30 mouse cellular contexts compared by ENCODE assay signal in the genomic region with DNA sequence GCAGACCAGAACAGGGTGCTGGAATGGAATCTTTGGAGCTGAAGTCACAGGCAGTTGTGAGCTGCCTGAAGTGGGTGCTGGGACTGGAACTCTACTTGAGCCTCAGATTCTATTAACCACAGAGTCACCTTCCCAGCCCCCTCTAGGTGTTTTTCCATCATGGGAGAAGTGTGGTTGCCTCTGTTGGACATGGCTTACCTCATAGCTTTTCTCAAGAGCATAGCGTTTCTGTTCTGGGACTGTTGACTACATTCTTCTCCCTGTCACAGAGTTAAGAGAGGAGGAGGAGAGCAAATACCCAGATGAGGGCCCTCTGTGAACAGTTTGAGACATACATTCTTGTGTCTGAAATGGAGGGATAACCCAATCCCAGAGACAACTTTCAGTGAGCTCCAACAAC.
"Had no signal": no experiment of that assay in that cellular context is flagged by ENCODE, and none has a peak within 500 bp of the region (broad histone marks: within the 10 kb centered on the region; RNA-seq: fewer than 3 reads in every experiment).

No protein-coding gene starts in this region.

- H3K9ac ChIP-seq: heart, embryonic 12.5 days; heart, embryonic 13.5 days; heart, embryonic 15.5 days; hindbrain, embryonic 12.5 days; hindbrain, embryonic 13.5 days; hindbrain, embryonic 14.5 days; hindbrain, embryonic 15.5 days; intestine, embryonic 15.5 days; kidney, embryonic 15.5 days had no signal

- ATAC-seq: hindbrain, embryonic 16.5 days; hindbrain, postnatal 0 days; inflammation-experienced regulatory T-cells, adult 6 months; intestine, embryonic 15.5 days; intestine, embryonic 16.5 days; intestine, postnatal 0 days had no signal

- H3K4me2 ChIP-seq: heart, embryonic 11.5 days; heart, embryonic 12.5 days; heart, embryonic 13.5 days; heart, embryonic 15.5 days; hindbrain, embryonic 12.5 days; hindbrain, embryonic 13.5 days; hindbrain, embryonic 14.5 days; hindbrain, embryonic 15.5 days; intestine, embryonic 15.5 days; kidney, embryonic 15.5 days had no signal

- DNase-seq: heart, adult 18-20 months; heart, adult 2 months; heart, postnatal 10 days; heart, postnatal 14 days; heart, postnatal 36 days; heart, postnatal 4 days; kidney, adult 18-20 months; kidney, postnatal 10 days; kidney, postnatal 25 days; kidney, postnatal 4 days; layer of hippocampus, adult 9-11 months had no signal

- H3K27ac ChIP-seq: heart, adult 2 months; heart, embryonic 10.5 days; heart, embryonic 13.5 days; heart, embryonic 15.5 days; hindbrain, embryonic 10.5 days; hindbrain, embryonic 12.5 days; hindbrain, embryonic 13.5 days; hindbrain, embryonic 14.5 days; hindbrain, embryonic 15.5 days; hindbrain, postnatal 0 days; intestine, embryonic 15.5 days; kidney, embryonic 15.5 days; kidney, postnatal 0 days; layer of hippocampus, adult 2 months had no signal

- H3K36me3 ChIP-seq: heart, embryonic 10.5 days; heart, embryonic 12.5 days; heart, embryonic 13.5 days; heart, embryonic 15.5 days; hindbrain, embryonic 10.5 days; hindbrain, embryonic 12.5 days; hindbrain, embryonic 13.5 days; hindbrain, embryonic 15.5 days; intestine, embryonic 15.5 days; kidney, embryonic 15.5 days had no signal

- H3K4me3 ChIP-seq: heart, adult 2 months; heart, embryonic 10.5 days; heart, embryonic 12.5 days; heart, embryonic 13.5 days; heart, embryonic 15.5 days; hindbrain, embryonic 10.5 days; hindbrain, embryonic 12.5 days; hindbrain, embryonic 13.5 days; hindbrain, embryonic 15.5 days; intestine, embryonic 15.5 days; kidney, embryonic 15.5 days; layer of hippocampus, adult 2 months had no signal

- H3K9me3 ChIP-seq: heart, embryonic 10.5 days; heart, embryonic 12.5 days; heart, embryonic 13.5 days; heart, embryonic 15.5 days; hindbrain, embryonic 10.5 days; hindbrain, embryonic 12.5 days; hindbrain, embryonic 13.5 days; hindbrain, embryonic 15.5 days; intestine, embryonic 15.5 days; kidney, embryonic 15.5 days had no signal

- H3K27me3 ChIP-seq: heart, embryonic 12.5 days; heart, embryonic 13.5 days; heart, embryonic 15.5 days; hindbrain, embryonic 12.5 days; hindbrain, embryonic 13.5 days; hindbrain, embryonic 15.5 days; intestine, embryonic 15.5 days had no signal

- H3K4me1 ChIP-seq: heart, embryonic 10.5 days; heart, embryonic 12.5 days; heart, embryonic 13.5 days; heart, embryonic 15.5 days; hindbrain, embryonic 10.5 days; hindbrain, embryonic 12.5 days; hindbrain, embryonic 13.5 days; hindbrain, embryonic 15.5 days; intestine, embryonic 15.5 days had no signal
